Mouse (Mus musculus): ENCODE results near the gene Pdzk1ip1.

GRCm38 (mm10) chr4:115057674-115058316 is 30.7 kb upstream of the Pdzk1ip1 start:
- TF ChIP-seq ZC3H11A (IDR thresholded peaks at IDR 0.05; ENCODE audit: borderline replicate concordance, low read depth, low read length) (no peak), ZNF384 (IDR thresholded peaks at IDR 0.05; ENCODE audit: low read depth, low read length) (no peak)

All from ES-E14 (cell line).